Mouse (Mus musculus) heart, embryonic 11.5 days (tissue): ENCODE results near the gene Map4k3. TPM values are rescaled to one million over a fixed set of nuclear protein-coding genes. Genes with fewer than 3 reads are reported as not detected.

Experiments used
- ATAC-seq: fragments of 200-750 bp; cut with Nextera tagmentation; replicated peaks from 2 replicates; pipeline ENCODE4 v1.8.0; 2017; ENCODE audit warnings: moderate library complexity; ENCODE audit not compliant: insufficient number of reproducible peaks, low FRiP score, low TSS enrichment
- H3K27ac ChIP-seq: fragments of 300-500 bp; sonication (generic); 2 replicates; pipeline ENCODE4 v1.5.1; 2014; ENCODE audit warnings: mild to moderate bottlenecking, low read depth, low read length
- H3K27me3 ChIP-seq: fragments of 300-500 bp; sonication (generic); 2 replicates; pipeline ENCODE4 v1.6.1; 2014; ENCODE audit warnings: mild to moderate bottlenecking, low read length, mixed read lengths; ENCODE audit not compliant: control insufficient read depth, insufficient read depth
- H3K36me3 ChIP-seq: fragments of 300-500 bp; sonication (generic); 2 replicates; pipeline ENCODE4 v1.6.1; 2014; ENCODE audit warnings: mild to moderate bottlenecking, low read length, moderate library complexity, mixed read lengths; ENCODE audit not compliant: control insufficient read depth, insufficient read depth
- H3K4me1 ChIP-seq: fragments of 300-500 bp; sonication (generic); 2 replicates; pipeline ENCODE4 v1.6.1; 2014; ENCODE audit warnings: low read length; ENCODE audit not compliant: control insufficient read depth, insufficient read depth
- H3K4me2 ChIP-seq: fragments of 300-500 bp; sonication (generic); 2 replicates; pipeline ENCODE4 v1.6.1; 2014; ENCODE audit warnings: mild to moderate bottlenecking, moderate library complexity
- H3K4me3 ChIP-seq: fragments of 300-500 bp; sonication (generic); 2 replicates; pipeline ENCODE4 v1.5.1; 2014; ENCODE audit warnings: low read depth, low read length
- H3K9ac ChIP-seq: fragments of 300-500 bp; sonication (generic); 2 replicates; pipeline ENCODE4 v1.6.1; 2014; ENCODE audit warnings: mild to moderate bottlenecking, low read depth, low read length, moderate library complexity
- H3K9me3 ChIP-seq: fragments of 300-500 bp; sonication (generic); replicated peaks from 2 replicates; pipeline ENCODE4 v1.6.1; 2016; ENCODE audit warnings: low read length; ENCODE audit not compliant: control insufficient read depth
- WGBS: fragments of 180-500 bp; shearing (Covaris S2); extraction: QIAGEN DNeasy Blood & Tissue Kit; methylation state at CpG from one replicate; pipeline ENCODE4 v1.1.7; 2014; ENCODE audit not compliant: insufficient replicate concordance; 5-methylcytosine and 5-hydroxymethylcytosine counted together
- polyA plus RNA-seq: library from polyadenylated mRNA; unstranded; fragments of >200 nt; fragmentation: Nextera tagmentation; extraction: Ambion mirVana; gene quantifications from 2 replicates; pipeline ENCODE4 v1.2.1, GENCODE M21; 2014

The Map4k3 gene
- polyA plus RNA-seq, 1 experiment from 2014 or later = 20.4 TPM

- Histone ChIP-seq H3K9me3 (no peaks in the 10 kb centered on the region), H3K9ac (no peak overlapping the region), H3K27me3 (no peaks in the 10 kb centered on the region), H3K4me1 (no peaks in the 10 kb centered on the region), H3K36me3 (no peaks in the 10 kb centered on the region), H3K27ac (no peak overlapping the region), H3K4me3 (no peak overlapping the region), H3K4me2 (no peak overlapping the region)
- no peak for ATAC-seq
These were observed 103.3 kb downstream of the Map4k3 start for GRCm38 (mm10) chr17:80624979-80625378.

DNA sequence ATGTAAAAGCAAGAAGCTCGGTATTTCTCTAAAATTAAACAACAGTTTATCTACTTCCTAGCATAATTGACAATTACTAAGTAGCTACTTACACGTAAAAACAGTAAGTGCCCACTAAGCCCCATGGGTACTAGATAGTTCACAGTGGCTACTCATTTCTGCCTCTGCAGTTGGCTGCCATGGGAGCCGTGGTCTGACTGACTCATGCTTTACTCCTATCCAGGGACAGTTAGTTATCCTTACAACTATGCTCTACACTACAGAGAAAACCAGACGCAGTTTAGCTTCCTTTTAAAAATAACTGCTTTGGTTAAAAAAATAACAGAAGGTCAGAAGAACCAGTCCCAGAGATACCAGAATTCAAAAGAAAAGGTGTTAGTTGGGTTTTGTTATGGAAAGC lies 106.6 kb downstream of the Map4k3 start:
- Histone ChIP-seq H3K27ac (no peak overlapping the region), H3K9me3 (no peaks in the 10 kb centered on the region), H3K27me3 (no peaks in the 10 kb centered on the region), H3K36me3 (peaks cover 6% of the 10 kb centered on the region; the same call in 1 of the 2 replicates), H3K4me2 (no peak overlapping the region), H3K4me1 (0 out of 2 replicates have a peak, but pooled peaks cover 4% of the 10 kb centered on the region), H3K4me3 (no peak overlapping the region), H3K9ac (no peak overlapping the region)
- WGBS = 65% methylated on average over 4 of the region's 4 CpGs
- no peak for ATAC-seq

- Histone ChIP-seq H3K9ac (no peak overlapping the region), H3K27me3 (no peaks in the 10 kb centered on the region), H3K36me3 (peaks cover 6% of the 10 kb centered on the region; the same call in 1 of the 2 replicates), H3K4me1 (0 out of 2 replicates have a peak, but pooled peaks cover 4% of the 10 kb centered on the region), H3K27ac (no peak overlapping the region), H3K4me3 (no peak overlapping the region), H3K9me3 (no peaks in the 10 kb centered on the region), H3K4me2 (no peak overlapping the region)
- 52% methylated on average over 5 of the region's 5 CpGs for WGBS
- no peak for ATAC-seq
These were observed 107.4 kb downstream of the Map4k3 start for GRCm38 (mm10) chr17:80620786-80621423.

GRCm38 (mm10) chr17:80619556-80619955 lies 108.7 kb downstream of the Map4k3 start:
- Histone ChIP-seq H3K9me3 (no peaks in the 10 kb centered on the region), H3K4me1 (0 out of 2 replicates have a peak, but pooled peaks cover 4% of the 10 kb centered on the region), H3K9ac (no peak overlapping the region), H3K36me3 (peaks cover 13% of the 10 kb centered on the region), H3K4me3 (no peak overlapping the region), H3K27me3 (no peaks in the 10 kb centered on the region), H3K27ac (no peak overlapping the region), H3K4me2 (no peak overlapping the region)
- WGBS = 72% methylated on average over 13 of the region's 13 CpGs
- ATAC-seq = no peak

- Histone ChIP-seq H3K4me2 (no peak overlapping the region), H3K27me3 (no peaks in the 10 kb centered on the region), H3K9ac (no peak overlapping the region), H3K27ac (no peak overlapping the region), H3K9me3 (no peaks in the 10 kb centered on the region), H3K36me3 (peaks cover 15% of the 10 kb centered on the region), H3K4me3 (no peak overlapping the region), H3K4me1 (0 out of 2 replicates have a peak, but pooled peaks cover 4% of the 10 kb centered on the region)
- 82% methylated on average over 5 of the region's 5 CpGs for WGBS
- ATAC-seq = no peak
These were observed 109.4 kb downstream of the Map4k3 start for GRCm38 (mm10) chr17:80618890-80619289.

- no peak overlapping the region for H3K9ac ChIP-seq
- no peak overlapping the region for H3K4me3 ChIP-seq
- no peaks in the 10 kb centered on the region for H3K27me3 ChIP-seq
- H3K4me2 ChIP-seq = no peak overlapping the region
- peaks cover 46% of the 10 kb centered on the region for H3K36me3 ChIP-seq
- no peak overlapping the region for H3K27ac ChIP-seq
- WGBS = 87% methylated on average over 6 of the region's 6 CpGs
- no peaks in the 10 kb centered on the region for H3K4me1 ChIP-seq
- peaks cover 9% of the 10 kb centered on the region for H3K9me3 ChIP-seq
- ATAC-seq = no peak
These were observed 124.5 kb downstream of the Map4k3 start for GRCm38 (mm10) chr17:80603806-80604205.

- Histone ChIP-seq H3K4me2 (no peak overlapping the region), H3K4me3 (no peak overlapping the region), H3K4me1 (no peaks in the 10 kb centered on the region), H3K9me3 (peaks cover 5% of the 10 kb centered on the region; the same call in 1 of the 2 replicates), H3K27me3 (no peaks in the 10 kb centered on the region), H3K27ac (no peak overlapping the region), H3K9ac (no peak overlapping the region), H3K36me3 (peaks cover 39% of the 10 kb centered on the region)
- 90% methylated on average over 19 of the region's 19 CpGs for WGBS
- no peak for ATAC-seq
These were observed 125.1 kb downstream of the Map4k3 start for GRCm38 (mm10) chr17:80603079-80603625.

DNA sequence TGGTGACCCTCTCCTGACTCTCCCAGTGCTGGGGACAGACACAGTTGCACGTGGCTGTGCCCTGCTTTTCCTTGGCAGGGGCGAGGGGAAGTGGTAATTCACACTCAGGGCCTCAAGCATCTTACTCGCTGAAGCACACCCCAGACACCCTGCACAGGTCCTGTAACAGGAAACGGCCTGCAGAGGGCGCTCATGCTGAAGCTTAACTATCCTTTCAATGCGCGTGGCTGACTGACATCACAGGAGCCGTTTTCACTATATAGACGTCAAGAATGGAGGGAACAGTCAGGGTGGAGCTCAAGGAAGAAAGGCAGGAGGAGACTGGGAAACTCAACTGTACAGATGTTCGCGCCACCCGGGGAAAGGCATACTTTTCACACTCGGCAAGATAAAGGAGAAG lies 126.9 kb downstream of the Map4k3 start:
- H3K36me3 ChIP-seq = peaks cover 43% of the 10 kb centered on the region
- no peak overlapping the region for H3K4me3 ChIP-seq
- no peak overlapping the region for H3K27ac ChIP-seq
- H3K4me2 ChIP-seq = no peak overlapping the region
- H3K27me3 ChIP-seq = no peaks in the 10 kb centered on the region
- no peak overlapping the region for H3K9ac ChIP-seq
- no peak for ATAC-seq
- H3K9me3 ChIP-seq = peaks cover 5% of the 10 kb centered on the region; the same call in 1 of the 2 replicates
- no peaks in the 10 kb centered on the region for H3K4me1 ChIP-seq
- 58% methylated on average over 13 of the region's 13 CpGs for WGBS

GRCm38 (mm10) chr17:80583051-80583450 lies 145.2 kb downstream of the Map4k3 start:
- H3K36me3 ChIP-seq = peaks cover 7% of the 10 kb centered on the region
- 87% methylated on average over 6 of the region's 6 CpGs for WGBS

More at GRCm38 (mm10) chr17:80583051-80583450, 145.2 kb downstream of the Map4k3 start:
- Histone ChIP-seq H3K27me3 (no peaks in the 10 kb centered on the region), H3K4me3 (no peak overlapping the region), H3K27ac (no peak overlapping the region), H3K9me3 (no peaks in the 10 kb centered on the region), H3K9ac (no peak overlapping the region), H3K4me1 (no peaks in the 10 kb centered on the region), H3K4me2 (no peak overlapping the region)
- ATAC-seq = no peak
